Mouse (Mus musculus) lung, postnatal 0 days (tissue): ENCODE measurements around the gene Agpat2.

Experiments
- CTCF ChIP-seq: IDR thresholded peaks from 2 replicates; pipeline ENCODE4 v1.5.1; 2016; ENCODE audit warnings: antibody characterized with exemption, mild to moderate bottlenecking
- EP300 ChIP-seq: IDR thresholded peaks from 2 replicates; pipeline ENCODE4 v1.6.1; 2016; ENCODE audit warnings: antibody characterized with exemption, mild to moderate bottlenecking, control low read depth

GRCm38 (mm10) chr2:26590962-26591361 lies 13.3 kb downstream of the Agpat2 start:
- TF ChIP-seq EP300 = no peak
- no peak for TF ChIP-seq CTCF
